Comparison of ENCODE assay signal across 9 mouse cellular contexts in genomic region chr1:160080800-160081436, GRCm38 (mm10). TPM values are rescaled to one million over a fixed set of nuclear protein-coding genes. Genes with fewer than 3 reads are reported as not detected.
A peak's percentile ranks its signal among the peaks of the same experiment; 100 is the strongest.
DNase-seq lines count a peak whose midpoint lies in the region; ATAC-seq and TF ChIP-seq lines count a peak whose summit lies in the region.
"Had no signal": no experiment of that assay in that cellular context is flagged by ENCODE, and none has a peak within 500 bp of the region (broad histone marks: within the 10 kb centered on the region; RNA-seq: fewer than 3 reads in every experiment).

No protein-coding gene starts in this region.

- peak; percentile 54; the same call in 1 of the 2 replicates for ATAC-seq in limb, embryonic 12.5 days (ENCODE audit: insufficient number of reproducible peaks, insufficient read depth, low FRiP score, low TSS enrichment, low read depth)
- ATAC-seq in midbrain, postnatal 0 days (ENCODE audit: low FRiP score), result peak; percentile 29; the same call in 1 of the 2 replicates

- H3K9me3 ChIP-seq in limb, embryonic 12.5 days, result no peaks in the 10 kb centered on the region
- H3K9me3 ChIP-seq in midbrain, postnatal 0 days (ENCODE audit: low read length), result no peaks in the 10 kb centered on the region
- H3K9me3 ChIP-seq: embryonic facial prominence, embryonic 13.5 days had no signal

- no peaks in the 10 kb centered on the region for H3K36me3 ChIP-seq in limb, embryonic 12.5 days
- H3K36me3 ChIP-seq in midbrain, postnatal 0 days (ENCODE audit: insufficient read depth, low read length), result no peaks in the 10 kb centered on the region
- H3K36me3 ChIP-seq: embryonic facial prominence, embryonic 13.5 days had no signal

- H3K4me2 ChIP-seq in limb, embryonic 12.5 days, result no peak overlapping the region
- H3K4me2 ChIP-seq in midbrain, postnatal 0 days (ENCODE audit: low read depth, low read length, poor library complexity, severe bottlenecking), result no peak overlapping the region
- H3K4me2 ChIP-seq: embryonic facial prominence, embryonic 13.5 days had no signal

- H3K4me3 ChIP-seq in limb, embryonic 12.5 days (replicated peaks), result no peak overlapping the region
- H3K4me3 ChIP-seq in midbrain, postnatal 0 days (ENCODE audit: low read depth, low read length), result no peak overlapping the region
- H3K4me3 ChIP-seq: embryonic facial prominence, embryonic 13.5 days had no signal

- TF ChIP-seq CTCF in midbrain, postnatal 0 days (IDR thresholded peaks at IDR 0.05), result peak; percentile 98

- H3K27me3 ChIP-seq in limb, embryonic 12.5 days, result 0 out of 2 replicates have a peak, but pooled peaks cover 4% of the 10 kb centered on the region
- H3K27me3 ChIP-seq in midbrain, postnatal 0 days (ENCODE audit: insufficient read depth, low read length), result no peaks in the 10 kb centered on the region
- H3K27me3 ChIP-seq: embryonic facial prominence, embryonic 13.5 days had no signal

- H3K9ac ChIP-seq in limb, embryonic 12.5 days (replicated peaks), result no peak overlapping the region
- no peak overlapping the region for H3K9ac ChIP-seq in midbrain, postnatal 0 days (replicated peaks; ENCODE audit: low read length, poor library complexity, severe bottlenecking)
- H3K9ac ChIP-seq: embryonic facial prominence, embryonic 13.5 days had no signal

- no peak overlapping the region for H3K27ac ChIP-seq in limb, embryonic 12.5 days
- H3K27ac ChIP-seq in midbrain, postnatal 0 days (ENCODE audit: low read depth, low read length), result no peak overlapping the region
- H3K27ac ChIP-seq: embryonic facial prominence, embryonic 13.5 days had no signal

- H3K4me1 ChIP-seq in limb, embryonic 12.5 days (replicated peaks), result no peaks in the 10 kb centered on the region
- H3K4me1 ChIP-seq in midbrain, postnatal 0 days (ENCODE audit: insufficient read depth, low read length), result no peaks in the 10 kb centered on the region
- H3K4me1 ChIP-seq: embryonic facial prominence, embryonic 13.5 days had no signal

- WGBS in limb, embryonic 12.5 days, result 35% methylated on average over 2 of the region's 2 CpGs
- 24% methylated on average over 2 of the region's 2 CpGs for WGBS in midbrain, postnatal 0 days

- DNase-seq in 416B (ENCODE audit: low read depth), result peak; percentile 69
- DNase-seq in adrenal gland, adult 2 months, result peak; percentile 71
- DNase-seq in embryo, embryonic 10.5 days (ENCODE audit: low spot score), result peak; percentile 87
- peak; percentile 26 for DNase-seq in gastrocnemius, postnatal 25 days
- DNase-seq in kidney, adult 9 months, result peak; percentile 75
- peak; percentile 81 for DNase-seq in midbrain, postnatal 0 days (ENCODE audit: low spot score)
- DNase-seq in spleen, postnatal 14 days (ENCODE audit: low spot score in 2 of 2), result peak; percentile 67 to 82

RNA-seq across cellular contexts. Expression of gene 4930523C07Rik, which starts 36.7 kb away (rescaled TPM):
- total RNA-seq in adrenal gland, adult 2 months (2021), result 10 to 100 TPM; 12.5 to 15.7 TPM
- 7.4 and 11.8 TPM in 2 replicates for polyA plus RNA-seq in adrenal gland, adult 2 months (2012; rRNA removed)
- total RNA-seq in gastrocnemius, postnatal 25 days (2021), result 1 to 10 TPM; 5.2 to 5.9 TPM
- polyA plus RNA-seq in limb, embryonic 12.5 days (2016; fragmentation: Nextera tagmentation; extraction: Ambion mirVana), result 3.5 and 3.8 TPM in 2 replicates
- total RNA-seq in midbrain, postnatal 0 days (2014; rRNA removed), result 1.6 and 1.9 TPM in 2 replicates
- 2.0 and 2.5 TPM in 2 replicates for polyA plus RNA-seq in midbrain, postnatal 0 days (2015; fragmentation: Nextera tagmentation; extraction: Ambion mirVana)

Comparison
In these comparisons a context has a peak if more than half of its experiments do, and no peak if none do; other contexts are left out.
1. DNase-seq: peak in every context shown above with its lines; median percentile 87 in embryo, embryonic 10.5 days; 81 in midbrain, postnatal 0 days; 75 in kidney, adult 9 months; 74 in spleen, postnatal 14 days; 71 in adrenal gland, adult 2 months; 69 in 416B; 26 in gastrocnemius, postnatal 25 days.